22 mouse cellular contexts compared by ENCODE assay signal in the genomic region with DNA sequence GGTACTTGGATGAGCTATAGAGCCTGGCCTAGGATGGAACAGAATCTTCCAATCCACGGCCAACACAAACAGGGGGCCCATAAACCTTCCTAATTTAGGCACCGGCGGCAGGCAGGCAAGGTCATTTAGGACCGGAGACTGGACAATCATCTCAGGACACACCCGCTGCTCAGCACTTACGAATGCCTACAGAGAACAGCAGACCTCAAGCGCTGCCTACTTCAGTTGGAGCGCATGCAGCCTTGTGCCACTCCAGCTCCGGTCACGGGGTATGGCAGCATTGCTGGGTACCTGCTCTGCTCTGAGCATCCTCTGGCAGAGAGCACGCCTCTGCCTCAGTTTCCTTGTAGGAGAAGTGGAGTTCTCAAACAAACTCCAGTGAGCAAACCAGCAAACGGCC. TPM values are rescaled to one million over a fixed set of nuclear protein-coding genes. Genes with fewer than 3 reads are reported as not detected.
DNase-seq lines count a peak whose midpoint lies in the region; ATAC-seq lines count a peak whose summit lies in the region.
"Had no signal": no experiment of that assay in that cellular context is flagged by ENCODE, and none has a peak within 500 bp of the region (broad histone marks: within the 10 kb centered on the region; RNA-seq: fewer than 3 reads in every experiment).

No protein-coding gene starts in this region.

- no peak overlapping the region for H3K4me2 ChIP-seq in heart, embryonic 11.5 days
- no peak overlapping the region for H3K4me2 ChIP-seq in heart, embryonic 15.5 days
- 0 out of 2 replicates have a peak overlapping the region, but pooled peaks have one; percentile 13 for H3K4me2 ChIP-seq in limb, embryonic 12.5 days
- no peak overlapping the region for H3K4me2 ChIP-seq in kidney, embryonic 15.5 days
- H3K4me2 ChIP-seq: embryonic facial prominence, embryonic 13.5 days; forebrain, embryonic 12.5 days; hindbrain, embryonic 12.5 days had no signal

- peak overlapping the region; percentile 11 for H3K27ac ChIP-seq in heart, embryonic 11.5 days (ENCODE audit: low read depth, low read length)
- peak overlapping the region; percentile 38 for H3K27ac ChIP-seq in heart, embryonic 15.5 days
- 0 out of 2 replicates have a peak overlapping the region, but pooled peaks have one; percentile 29 for H3K27ac ChIP-seq in limb, embryonic 12.5 days
- H3K27ac ChIP-seq in kidney, embryonic 15.5 days, result no peak overlapping the region
- H3K27ac ChIP-seq: embryonic facial prominence, embryonic 13.5 days; forebrain, embryonic 12.5 days; hindbrain, embryonic 12.5 days had no signal

- H3K9me3 ChIP-seq in heart, embryonic 11.5 days (replicated peaks; ENCODE audit: control insufficient read depth, low read length), result no peaks in the 10 kb centered on the region
- no peaks in the 10 kb centered on the region for H3K9me3 ChIP-seq in heart, embryonic 15.5 days (replicated peaks)
- H3K9me3 ChIP-seq in limb, embryonic 12.5 days, result no peaks in the 10 kb centered on the region
- no peaks in the 10 kb centered on the region for H3K9me3 ChIP-seq in kidney, embryonic 15.5 days (replicated peaks)
- H3K9me3 ChIP-seq: embryonic facial prominence, embryonic 13.5 days; forebrain, embryonic 12.5 days; hindbrain, embryonic 12.5 days had no signal

- peaks cover 29% of the 10 kb centered on the region for H3K4me1 ChIP-seq in heart, embryonic 11.5 days (ENCODE audit: control insufficient read depth, insufficient read depth, low read length)
- peaks cover 51% of the 10 kb centered on the region for H3K4me1 ChIP-seq in heart, embryonic 15.5 days (replicated peaks)
- peaks cover 17% of the 10 kb centered on the region for H3K4me1 ChIP-seq in limb, embryonic 12.5 days (replicated peaks)
- no peaks in the 10 kb centered on the region for H3K4me1 ChIP-seq in kidney, embryonic 15.5 days

- no peaks in the 10 kb centered on the region; the same call in 1 of the 2 replicates for H3K36me3 ChIP-seq in heart, embryonic 11.5 days (ENCODE audit: control insufficient read depth, insufficient read depth, low read length)
- peaks cover 4% of the 10 kb centered on the region; the same call in 1 of the 2 replicates for H3K36me3 ChIP-seq in heart, embryonic 15.5 days
- no peaks in the 10 kb centered on the region for H3K36me3 ChIP-seq in limb, embryonic 12.5 days
- H3K36me3 ChIP-seq in kidney, embryonic 15.5 days, result no peaks in the 10 kb centered on the region
- H3K36me3 ChIP-seq: embryonic facial prominence, embryonic 13.5 days; forebrain, embryonic 12.5 days; hindbrain, embryonic 12.5 days had no signal

- 72% methylated on average over 12 of the region's 12 CpGs for WGBS in heart, embryonic 11.5 days (ENCODE audit: insufficient replicate concordance)
- WGBS in heart, embryonic 15.5 days, result 49% methylated on average over 12 of the region's 12 CpGs
- WGBS in limb, embryonic 12.5 days, result 64% methylated on average over 12 of the region's 12 CpGs
- 58% methylated on average over 12 of the region's 12 CpGs for WGBS in kidney, embryonic 15.5 days

- no peak overlapping the region for H3K9ac ChIP-seq in heart, embryonic 11.5 days (ENCODE audit: low read depth, low read length)
- H3K9ac ChIP-seq in heart, embryonic 15.5 days, result 0 out of 2 replicates have a peak overlapping the region, but pooled peaks have one; percentile 12
- no peak overlapping the region for H3K9ac ChIP-seq in limb, embryonic 12.5 days (replicated peaks)
- no peak overlapping the region for H3K9ac ChIP-seq in kidney, embryonic 15.5 days
- H3K9ac ChIP-seq: embryonic facial prominence, embryonic 13.5 days; forebrain, embryonic 12.5 days; hindbrain, embryonic 12.5 days had no signal

- H3K27me3 ChIP-seq in heart, embryonic 11.5 days (ENCODE audit: control insufficient read depth, insufficient read depth, low read length), result no peaks in the 10 kb centered on the region; the same call in 1 of the 2 replicates
- no peaks in the 10 kb centered on the region for H3K27me3 ChIP-seq in heart, embryonic 15.5 days
- peaks cover 29% of the 10 kb centered on the region for H3K27me3 ChIP-seq in limb, embryonic 12.5 days
- H3K27me3 ChIP-seq in kidney, embryonic 15.5 days, result peaks cover 7% of the 10 kb centered on the region; the same call in 1 of the 2 replicates
- H3K27me3 ChIP-seq: hindbrain, embryonic 12.5 days had no signal

- DNase-seq in heart, adult 11 months, result peak; percentile 96
- no peak for DNase-seq in heart, postnatal 36 days
- no peak for DNase-seq in heart, adult 8-10 months (ENCODE audit: low spot score)
- DNase-seq in layer of hippocampus, adult 9-10 months (ENCODE audit: low spot score), result no peak
- DNase-seq: adrenal gland, postnatal 10 days; cerebellum, adult 11 months; cerebellum, adult 8-10 months; cerebellum, postnatal 25 days; gastrocnemius, postnatal 14 days; kidney, adult 11 months; kidney, adult 9 months had no signal

- ATAC-seq in heart, embryonic 11.5 days (replicated peaks; ENCODE audit: insufficient number of reproducible peaks, low FRiP score, low TSS enrichment), result no peak
- ATAC-seq in heart, embryonic 15.5 days (replicated peaks; ENCODE audit: insufficient number of reproducible peaks, insufficient read depth, low FRiP score, low read depth), result no peak
- no peak for ATAC-seq in limb, embryonic 12.5 days (ENCODE audit: insufficient number of reproducible peaks, insufficient read depth, low FRiP score, low TSS enrichment, low read depth)
- ATAC-seq in kidney, embryonic 15.5 days (replicated peaks; ENCODE audit: low FRiP score), result no peak
- ATAC-seq: forebrain, embryonic 16.5 days; hindbrain, embryonic 16.5 days had no signal

- H3K4me3 ChIP-seq in heart, embryonic 11.5 days (ENCODE audit: low read depth, low read length), result no peak overlapping the region
- no peak overlapping the region for H3K4me3 ChIP-seq in heart, embryonic 15.5 days
- H3K4me3 ChIP-seq in limb, embryonic 12.5 days (replicated peaks), result no peak overlapping the region
- no peak overlapping the region for H3K4me3 ChIP-seq in kidney, embryonic 15.5 days (replicated peaks)
- H3K4me3 ChIP-seq: embryonic facial prominence, embryonic 13.5 days; forebrain, embryonic 12.5 days; hindbrain, embryonic 12.5 days had no signal

- intact Hi-C loops in heart, postnatal 36 days (cut with DNase I), result no loop called here

RNA-seq across cellular contexts. Expression of a gene that starts 24.2 kb away (rescaled TPM):
- 100 to 1,000 TPM; 573 to 582 TPM for total RNA-seq in heart, postnatal 36 days (2021)
- polyA plus RNA-seq in heart, embryonic 11.5 days (2014; fragmentation: Nextera tagmentation; extraction: Ambion mirVana), result 132 and 142 TPM in 2 replicates
- 100 to 1,000 TPM; 586 to 686 (median 600) TPM for total RNA-seq in heart, adult 8-10 months (2022)
- 188 and 216 TPM in 2 replicates for polyA plus RNA-seq in heart, embryonic 15.5 days (2015; fragmentation: Nextera tagmentation; extraction: Ambion mirVana)
- 0.10 and 0.31 TPM in 2 replicates for polyA plus RNA-seq in limb, embryonic 12.5 days (2016; fragmentation: Nextera tagmentation; extraction: Ambion mirVana)
- polyA plus RNA-seq in kidney, embryonic 15.5 days (2015; fragmentation: Nextera tagmentation; extraction: Ambion mirVana), result 0.48 and 1.4 TPM in 2 replicates
- total RNA-seq: granulocyte monocyte progenitor cell, adult 5-6 weeks; MEL had no signal
- polyA plus RNA-seq: embryonic facial prominence, embryonic 13.5 days; forebrain, embryonic 12.5 days; forebrain, embryonic 16.5 days had no signal

RNA-seq across cellular contexts. Expression of a gene that starts 29.4 kb away (rescaled TPM):
- total RNA-seq in heart, postnatal 36 days (2021), result 1 to 10 TPM; 4.8 to 4.9 TPM
- polyA plus RNA-seq in heart, embryonic 11.5 days (2014; fragmentation: Nextera tagmentation; extraction: Ambion mirVana), result 28.2 and 30.6 TPM in 2 replicates
- 1 to 10 TPM; 3.7 to 6.6 (median 4.6) TPM for total RNA-seq in heart, adult 8-10 months (2022)
- polyA plus RNA-seq in heart, embryonic 15.5 days (2015; fragmentation: Nextera tagmentation; extraction: Ambion mirVana), result 12.5 and 13.6 TPM in 2 replicates
- 14.2 and 14.6 TPM in 2 replicates for polyA plus RNA-seq in limb, embryonic 12.5 days (2016; fragmentation: Nextera tagmentation; extraction: Ambion mirVana)
- polyA plus RNA-seq in kidney, embryonic 15.5 days (2015; fragmentation: Nextera tagmentation; extraction: Ambion mirVana), result 19.3 and 21.3 TPM in 2 replicates
- total RNA-seq: granulocyte monocyte progenitor cell, adult 5-6 weeks had no signal

RNA-seq across cellular contexts. Expression of a gene that starts 58.1 kb away (rescaled TPM):
- 10 to 100 TPM; 49.1 to 58.1 TPM for total RNA-seq in heart, postnatal 36 days (2021)
- polyA plus RNA-seq in heart, embryonic 11.5 days (2014; fragmentation: Nextera tagmentation; extraction: Ambion mirVana), result 27.0 and 27.2 TPM in 2 replicates
- 10 to 100 TPM; 67.1 to 79.4 (median 73.3) TPM for total RNA-seq in heart, adult 8-10 months (2022)
- 24.5 and 28.3 TPM in 2 replicates for polyA plus RNA-seq in heart, embryonic 15.5 days (2015; fragmentation: Nextera tagmentation; extraction: Ambion mirVana)
- 29.9 and 31.5 TPM in 2 replicates for polyA plus RNA-seq in limb, embryonic 12.5 days (2016; fragmentation: Nextera tagmentation; extraction: Ambion mirVana)
- 24.6 and 26.0 TPM in 2 replicates for polyA plus RNA-seq in kidney, embryonic 15.5 days (2015; fragmentation: Nextera tagmentation; extraction: Ambion mirVana)

RNA-seq across cellular contexts. Expression of a gene that starts 58.2 kb away (rescaled TPM):
- 10 to 100 TPM; 29.4 to 29.7 TPM for total RNA-seq in heart, postnatal 36 days (2021)
- polyA plus RNA-seq in heart, embryonic 11.5 days (2014; fragmentation: Nextera tagmentation; extraction: Ambion mirVana), result 34.4 and 39.3 TPM in 2 replicates
- total RNA-seq in heart, adult 8-10 months (2022), result 10 to 100 TPM; 28.3 to 38.8 (median 33.8) TPM
- 26.1 and 33.6 TPM in 2 replicates for polyA plus RNA-seq in heart, embryonic 15.5 days (2015; fragmentation: Nextera tagmentation; extraction: Ambion mirVana)
- polyA plus RNA-seq in limb, embryonic 12.5 days (2016; fragmentation: Nextera tagmentation; extraction: Ambion mirVana), result 45.9 and 46.4 TPM in 2 replicates
- polyA plus RNA-seq in kidney, embryonic 15.5 days (2015; fragmentation: Nextera tagmentation; extraction: Ambion mirVana), result 41.4 and 45.1 TPM in 2 replicates

Comparison
In these comparisons a context has a peak if more than half of its experiments do, and no peak if none do; other contexts are left out.
1. RNA of a gene that starts 24.2 kb away (polyA plus RNA-seq): 188 to 216 TPM in heart, embryonic 15.5 days and 132 to 142 TPM in heart, embryonic 11.5 days; 0.48 to 1.4 TPM in kidney, embryonic 15.5 days and 0.10 to 0.31 TPM in limb, embryonic 12.5 days; every median in the first group is over 10 times any median in the second.